Mouse (Mus musculus) embryonic stem cell, embryonic (primary cell): ENCODE measurements around the gene Gm20388.

Source experiments
- CTCF ChIA-PET, 4 experiments: fragments of 300-600 bp in 2 of 4; fragments of 350-600 bp in 2 of 4; sonication (Branson Sonifier 250); formaldehyde crosslinking; loops; one replicate each; lab custom pipeline; 2022; ENCODE audit warnings: inconsistent platforms in 2 of 4; lab: Charles Lee
- POLR2A ChIA-PET, 4 experiments: fragments of 300-600 bp in 2 of 4; fragments of 350-600 bp in 2 of 4; sonication (Branson Sonifier 250); formaldehyde crosslinking; loops; one replicate each; lab custom pipeline; 2022; ENCODE audit warnings: antibody characterized with exemption in 4 of 4, inconsistent platforms in 1 of 4; lab: Charles Lee

Gene Gm20388

DNA sequence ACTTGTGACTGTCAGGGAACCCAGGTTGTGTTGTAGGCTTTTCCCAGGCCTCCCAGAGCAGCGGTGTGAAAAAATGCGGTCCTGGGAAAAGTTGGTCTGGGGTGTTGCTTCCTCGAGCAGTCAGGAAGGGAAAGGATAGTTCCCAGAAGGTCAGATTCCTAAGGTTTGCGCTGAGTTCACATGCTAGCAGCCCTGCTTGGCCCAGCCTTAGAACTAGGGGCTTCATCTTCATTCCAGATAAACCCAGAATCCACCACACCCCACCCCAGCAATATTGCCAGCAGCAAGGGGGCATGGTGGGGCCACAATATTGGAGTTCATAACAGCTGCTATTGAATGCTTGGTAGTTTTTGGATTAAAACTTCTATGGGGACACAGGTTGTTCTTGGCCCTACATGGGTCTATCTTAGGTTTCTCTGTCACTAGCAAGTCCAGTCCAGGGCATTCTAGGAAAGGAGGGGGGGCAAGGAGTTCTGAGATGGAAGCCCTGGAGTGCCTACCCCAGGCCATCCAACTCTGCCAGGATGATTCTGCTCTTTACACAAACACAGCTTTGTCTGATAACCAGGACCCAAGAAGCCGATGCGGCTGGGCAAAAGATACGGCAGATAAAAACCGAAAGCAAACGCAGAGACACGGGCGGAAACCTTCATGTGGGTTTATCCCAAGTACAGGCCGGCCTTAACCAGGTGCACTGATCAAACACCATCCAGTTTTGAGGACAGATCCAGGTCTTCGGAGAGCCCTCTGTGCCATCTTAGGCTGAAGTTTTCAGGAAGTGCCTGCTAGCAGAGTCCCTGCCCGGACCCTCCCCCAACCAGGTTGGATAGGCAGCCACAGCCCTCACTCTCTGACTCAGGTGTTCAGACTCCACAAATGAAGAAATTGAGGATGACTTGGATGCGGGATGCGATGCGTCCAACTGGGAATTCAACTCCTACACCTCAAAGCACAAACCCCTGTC, 1210.1 kb downstream of the Gm20388 start:
- CTCF ChIA-PET: interaction anchor here in 1 of 4 experiments (0.6 kb wide), 1 partner anchor 743 kb away, joined by 4 read pairs; no protein-coding TSS in a partner anchor
- POLR2A ChIA-PET: no interaction called here

DNA sequence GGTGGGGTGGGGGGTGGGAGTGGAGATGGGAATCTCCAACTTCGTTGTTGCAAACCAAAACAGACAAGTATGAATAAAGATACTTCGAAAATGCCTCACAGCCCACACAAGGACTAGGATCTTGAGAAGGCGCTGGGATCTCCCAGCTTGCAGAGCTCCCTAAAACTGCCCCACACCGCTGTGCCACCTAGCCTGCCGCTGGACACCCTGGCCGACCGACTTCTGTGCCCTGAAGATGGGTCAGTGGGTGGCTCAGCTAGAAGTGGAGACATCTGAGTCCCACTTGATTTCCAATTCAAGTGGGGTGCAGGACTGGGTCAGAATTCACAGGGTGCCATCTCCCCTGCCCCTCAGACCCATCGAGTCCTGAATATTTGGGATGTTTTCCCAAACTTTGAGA, 1211.1 kb downstream of the Gm20388 start:
- ChIA-PET CTCF (no interaction called here), POLR2A (no interaction called here)

DNA sequence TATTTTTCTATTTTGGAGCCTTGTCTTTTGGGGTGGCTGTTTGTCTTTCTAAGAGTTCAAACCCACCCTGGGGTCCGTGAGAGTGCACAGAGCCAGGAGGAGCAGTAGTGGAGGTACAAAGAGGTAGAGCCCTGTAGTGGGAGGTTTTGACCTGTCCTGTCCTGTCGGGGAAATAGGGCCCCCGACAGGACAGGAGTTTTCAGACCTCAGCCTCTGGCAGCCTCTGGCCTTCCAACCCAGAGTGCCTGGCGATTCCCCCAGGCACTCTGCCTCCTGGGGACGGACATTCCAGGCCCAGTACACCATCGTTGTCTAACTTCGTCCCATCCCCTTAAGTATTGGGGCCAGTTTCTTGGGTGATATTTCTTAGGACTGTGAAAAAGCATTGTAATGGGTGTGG, 1211.7 kb downstream of the Gm20388 start:
- POLR2A ChIA-PET: no interaction called here
- CTCF ChIA-PET: no interaction called here

DNA sequence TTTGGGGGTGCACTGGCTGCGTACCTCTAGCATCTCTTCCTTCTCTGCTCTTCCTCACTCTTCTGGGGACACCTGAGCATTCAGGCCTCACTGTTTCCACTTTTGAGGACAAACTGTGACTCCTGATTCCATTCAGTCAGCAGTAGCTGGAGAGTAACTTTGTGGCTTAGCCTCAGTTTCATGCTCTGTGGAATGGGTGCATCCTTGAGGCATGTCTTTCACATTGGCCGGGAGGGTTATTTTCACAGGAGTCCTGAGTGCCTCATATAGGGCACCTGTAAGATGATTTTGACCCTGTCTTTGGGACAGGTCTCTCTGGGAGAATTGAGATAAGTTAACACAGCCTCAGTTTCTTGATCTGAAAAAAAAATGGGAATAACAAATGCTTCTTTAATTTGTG, 1212.5 kb downstream of the Gm20388 start:
- ChIA-PET POLR2A (no interaction called here), CTCF (no interaction called here)

DNA sequence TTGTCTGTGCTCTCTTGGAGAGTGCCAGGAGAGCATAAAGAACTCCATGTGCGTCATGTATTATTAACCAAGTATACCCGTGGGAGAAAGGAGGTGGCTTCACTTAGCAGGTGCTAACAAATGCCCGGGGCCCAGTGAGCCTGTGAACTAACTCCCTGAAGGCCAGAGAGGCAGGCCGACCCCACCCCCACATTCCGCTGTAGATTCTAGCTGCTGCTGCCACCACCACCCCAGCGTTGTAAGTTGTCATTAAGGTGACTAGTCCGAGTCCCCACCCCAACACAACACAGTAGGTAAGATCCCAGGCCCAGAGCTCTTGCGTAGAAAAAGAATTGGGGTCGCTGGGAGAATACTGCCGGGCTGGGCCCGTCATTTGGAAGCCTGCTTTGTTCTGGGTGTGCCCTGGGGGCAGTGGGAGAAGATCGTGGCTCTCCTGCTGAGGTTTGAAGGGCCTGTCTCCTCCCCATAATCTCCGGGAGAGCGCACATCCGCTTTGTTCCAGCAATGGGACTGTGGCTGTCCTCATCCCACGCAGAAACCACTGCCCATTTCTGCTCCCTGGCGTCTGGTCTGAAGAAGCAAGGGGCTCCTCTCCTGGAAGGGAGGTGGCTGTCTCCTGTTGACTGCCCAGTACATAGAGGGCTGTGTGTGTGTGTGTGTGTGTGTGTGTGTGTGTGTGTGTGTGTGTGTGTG, 1214.1 kb downstream of the Gm20388 start:
- ChIA-PET CTCF (interaction anchor here in 3 of 4 experiments (0.5 to 1.8 kb wide), 23 partner anchors 8 to 666 kb away, joined by 3 to 14 read pairs (median 4); partner anchors contain the start of genes Foxc2 (in 1 of the 3) and Mthfsd (in 1 of the 3)), POLR2A (interaction anchor here in 3 of 4 experiments (0.7 to 1.4 kb wide), 6 partner anchors 9 to 788 kb away, joined by 3 to 9 read pairs (median 4); partner anchors contain the start of genes Fbxo31 (in 1 of the 3) and Foxc2 (in 1 of the 3))

DNA sequence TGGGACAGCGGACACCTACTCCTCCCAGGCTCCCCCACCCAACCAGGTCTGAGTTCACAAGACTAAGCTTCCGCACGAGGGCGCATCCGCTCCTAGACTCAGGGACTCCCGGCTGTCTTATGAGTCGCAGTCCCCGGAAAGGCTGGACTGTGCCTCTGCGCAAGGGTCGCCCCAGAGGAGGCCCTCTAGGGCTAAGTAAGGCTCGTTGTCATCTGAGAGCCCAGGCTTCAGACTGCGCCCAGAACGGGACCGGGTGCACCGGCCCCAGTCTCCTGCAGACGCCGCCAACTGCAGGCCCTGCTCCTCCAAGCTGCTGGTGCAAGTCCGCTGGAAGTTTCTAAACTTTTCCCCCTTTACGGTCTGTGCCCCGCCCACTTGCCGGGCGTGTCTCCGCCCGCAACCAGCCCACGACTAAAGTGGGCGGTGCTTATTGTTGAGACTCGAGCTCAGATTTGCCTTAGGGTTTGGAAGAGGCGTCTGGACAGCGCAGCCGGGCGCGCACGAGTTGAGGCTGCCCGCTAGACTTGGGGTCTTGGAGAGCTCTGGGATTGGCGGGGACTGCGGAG, 1214.8 kb downstream of the Gm20388 start:
- POLR2A ChIA-PET: interaction anchor here in 3 of 4 experiments (0.7 to 1.4 kb wide), 8 partner anchors 8 to 787 kb away, joined by 3 to 9 read pairs (median 4); partner anchors contain the start of genes Fbxo31 (in 1 of the 3) and Foxc2 (in 1 of the 3)
- CTCF ChIA-PET: interaction anchor here in 3 of 4 experiments (0.5 to 1.8 kb wide), 35 partner anchors 9 to 665 kb away, joined by 3 to 14 read pairs (median 4); partner anchors contain the start of genes Foxc2 (in 1 of the 3) and Mthfsd (in 1 of the 3)

DNA sequence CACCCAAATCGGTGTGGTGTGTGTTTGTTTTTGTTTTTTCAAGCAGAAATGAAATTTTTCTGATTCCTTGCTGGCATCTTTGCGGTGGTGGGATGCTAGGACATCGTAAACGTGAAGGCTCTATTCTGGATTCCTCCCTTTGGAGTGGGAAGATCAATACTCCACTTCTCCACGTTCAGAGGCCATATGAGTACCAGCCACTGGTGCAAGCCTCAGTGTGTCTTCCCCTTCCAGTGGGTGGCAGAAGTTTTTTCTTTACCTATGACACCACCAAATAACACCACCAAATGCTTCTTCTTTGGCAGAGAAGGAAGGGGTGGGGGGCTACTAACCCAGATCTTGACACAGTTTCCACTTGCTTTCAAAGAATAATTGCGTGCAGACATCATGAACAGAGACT, 1215.5 kb downstream of the Gm20388 start:
- ChIA-PET CTCF (interaction anchor here in 2 of 4 experiments (0.5 to 1.8 kb wide), 15 partner anchors 8 to 421 kb away, joined by 3 to 14 read pairs (median 5); partner anchors contain the start of genes Foxc2 (in 1 of the 2) and Mthfsd (in 1 of the 2)), POLR2A (interaction anchor here in 2 of 4 experiments (0.7 to 1.4 kb wide), 5 partner anchors 8 to 233 kb away, joined by 3 to 9 read pairs (median 4); partner anchors contain the start of gene Foxc2 (in 1 of the 2))

DNA sequence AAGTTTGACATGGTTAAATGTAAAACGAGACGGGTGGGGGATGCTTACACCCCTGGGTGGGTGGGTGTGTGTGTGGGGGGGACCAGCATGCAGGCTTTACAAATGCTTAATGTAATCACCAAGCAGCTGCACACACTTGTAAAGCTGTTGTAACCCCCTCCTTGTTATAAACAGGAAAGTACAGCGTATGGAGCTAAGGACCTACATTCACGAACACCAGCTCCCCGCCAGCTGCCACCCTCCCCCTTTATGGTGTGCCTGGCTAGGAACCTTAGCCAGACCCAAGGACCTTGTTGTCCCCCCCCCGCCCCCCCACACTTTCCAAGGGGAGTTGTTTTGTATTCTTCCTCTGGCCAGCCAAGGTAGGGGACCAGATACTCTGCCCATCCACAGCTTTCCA, 1216.1 kb downstream of the Gm20388 start:
- CTCF ChIA-PET: interaction anchor here in 2 of 4 experiments (0.6 to 0.9 kb wide), 4 partner anchors 108 to 410 kb away, joined by 3 to 5 read pairs (median 4); no protein-coding TSS in a partner anchor
- POLR2A ChIA-PET: interaction anchor here in 2 of 4 experiments (0.9 to 1.2 kb wide), 3 partner anchors 9 to 34 kb away, joined by 3 to 4 read pairs (median 3); no protein-coding TSS in a partner anchor

DNA sequence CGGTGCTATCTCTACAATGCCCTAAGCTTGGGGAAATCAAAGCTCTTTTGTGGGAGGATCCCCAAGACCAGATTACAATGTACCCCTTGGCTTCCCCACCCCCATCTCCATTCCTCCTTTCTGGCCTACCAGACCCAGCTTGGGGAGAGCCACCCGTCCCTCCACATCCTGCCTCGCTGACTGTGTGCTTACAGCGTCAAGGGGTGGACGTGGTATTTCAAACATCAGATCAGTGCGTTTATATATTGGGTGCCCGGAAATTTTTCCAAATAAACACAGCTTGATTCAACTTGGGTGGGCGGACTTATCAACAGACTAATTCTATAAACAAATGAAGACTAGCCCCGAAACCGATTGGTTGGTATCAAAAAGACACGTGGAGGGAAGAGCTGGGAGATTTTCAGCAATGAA, 1216.7 kb downstream of the Gm20388 start:
- ChIA-PET POLR2A (interaction anchor here in 2 of 4 experiments (0.9 to 1.2 kb wide), 3 partner anchors 9 to 35 kb away, joined by 3 to 4 read pairs (median 3); no protein-coding TSS in a partner anchor), CTCF (interaction anchor here in 1 of 4 experiments (0.6 to 0.7 kb wide), 4 partner anchors 18 to 1376 kb away, joined by 3 to 5 read pairs (median 4); no protein-coding TSS in a partner anchor)

DNA sequence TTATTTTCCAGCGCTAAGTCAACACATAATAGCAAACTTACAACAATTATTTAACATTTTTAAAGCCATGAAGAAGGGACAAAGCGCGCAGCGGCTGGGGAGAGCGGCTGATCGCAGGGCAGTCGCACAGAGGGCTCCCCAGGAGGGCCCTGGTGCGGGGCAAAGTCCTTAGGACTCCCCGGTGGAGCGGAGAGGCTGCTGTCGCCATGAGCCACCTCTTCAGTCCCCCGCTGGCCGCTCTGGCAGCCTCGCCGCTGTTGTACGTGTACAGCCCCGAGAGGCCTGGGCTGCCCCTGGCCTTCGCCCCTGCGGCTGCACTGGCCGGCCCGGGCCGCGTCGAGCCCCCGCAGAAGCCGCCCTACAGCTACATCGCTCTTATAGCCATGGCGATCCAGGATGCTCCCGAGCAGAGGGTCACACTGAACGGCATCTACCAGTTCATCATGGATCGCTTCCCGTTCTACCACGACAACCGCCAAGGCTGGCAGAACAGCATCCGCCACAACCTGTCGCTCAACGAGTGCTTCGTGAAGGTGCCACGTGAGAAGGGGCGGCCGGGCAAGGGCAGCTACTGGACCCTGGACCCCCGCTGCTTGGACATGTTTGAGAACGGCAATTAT, 1217.2 kb downstream of the Gm20388 start, which contains the start of gene Foxl1:
TSS of gene Foxl1 (plus strand) at position 185 of the 620 bp plus-strand sequence.
- ChIA-PET POLR2A (interaction anchor here in 1 of 4 experiments (1.0 to 1.3 kb wide), 2 partner anchors 12 to 35 kb away, joined by 3 to 4 read pairs; partner anchors contain the start of gene Foxc2), CTCF (interaction anchor here in 1 of 4 experiments (0.6 to 1.5 kb wide), 4 partner anchors 11 to 1375 kb away, joined by 3 to 5 read pairs (median 4); partner anchors contain the start of gene Foxc2)

DNA sequence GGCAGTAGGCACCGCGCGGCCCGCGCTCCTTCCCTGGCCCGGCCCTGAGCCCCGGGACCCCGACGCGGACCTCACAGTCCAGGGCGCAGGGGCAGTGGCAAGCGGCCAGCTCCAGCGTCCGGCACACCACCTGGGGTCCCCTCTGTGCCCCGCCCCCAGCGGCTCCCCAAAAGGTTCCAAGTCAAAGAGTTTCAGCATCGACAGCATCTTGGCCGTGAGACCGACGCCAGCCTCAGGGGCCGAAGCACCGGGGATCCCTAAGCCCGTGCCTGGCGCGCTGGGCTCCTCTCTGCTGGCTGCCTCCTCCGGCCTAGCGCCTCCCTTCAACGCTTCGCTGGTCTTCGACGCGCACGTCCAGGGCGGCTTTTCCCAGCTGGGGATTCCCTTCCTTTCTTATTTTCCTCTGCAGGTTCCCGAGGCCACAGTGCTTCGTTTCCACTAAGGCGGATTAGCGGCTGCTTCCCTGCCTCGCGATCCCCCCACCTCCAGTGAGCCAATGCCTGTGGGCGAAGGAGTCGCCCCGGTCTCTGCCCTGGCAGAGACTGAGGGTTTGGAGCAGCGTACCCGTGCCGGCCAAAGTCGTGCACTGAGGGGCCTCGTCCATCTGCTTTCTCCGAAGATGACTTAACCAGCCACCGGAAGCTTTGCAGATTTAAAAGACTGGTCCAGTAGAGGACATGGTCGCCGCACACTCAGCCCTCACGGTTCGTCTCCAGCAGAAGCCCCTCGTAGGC, 1218.1 kb downstream of the Gm20388 start:
- POLR2A ChIA-PET: interaction anchor here in 1 of 4 experiments (0.7 to 1.3 kb wide), 3 partner anchors 12 to 20 kb away, joined by 3 to 4 read pairs (median 3); partner anchors contain the start of genes Foxc2 and Mthfsd
- CTCF ChIA-PET: interaction anchor here in 3 of 4 experiments (0.5 to 1.5 kb wide), 7 partner anchors 11 to 500 kb away, joined by 3 to 13 read pairs (median 3); partner anchors contain the start of gene Foxc2 (in 1 of the 3)

DNA sequence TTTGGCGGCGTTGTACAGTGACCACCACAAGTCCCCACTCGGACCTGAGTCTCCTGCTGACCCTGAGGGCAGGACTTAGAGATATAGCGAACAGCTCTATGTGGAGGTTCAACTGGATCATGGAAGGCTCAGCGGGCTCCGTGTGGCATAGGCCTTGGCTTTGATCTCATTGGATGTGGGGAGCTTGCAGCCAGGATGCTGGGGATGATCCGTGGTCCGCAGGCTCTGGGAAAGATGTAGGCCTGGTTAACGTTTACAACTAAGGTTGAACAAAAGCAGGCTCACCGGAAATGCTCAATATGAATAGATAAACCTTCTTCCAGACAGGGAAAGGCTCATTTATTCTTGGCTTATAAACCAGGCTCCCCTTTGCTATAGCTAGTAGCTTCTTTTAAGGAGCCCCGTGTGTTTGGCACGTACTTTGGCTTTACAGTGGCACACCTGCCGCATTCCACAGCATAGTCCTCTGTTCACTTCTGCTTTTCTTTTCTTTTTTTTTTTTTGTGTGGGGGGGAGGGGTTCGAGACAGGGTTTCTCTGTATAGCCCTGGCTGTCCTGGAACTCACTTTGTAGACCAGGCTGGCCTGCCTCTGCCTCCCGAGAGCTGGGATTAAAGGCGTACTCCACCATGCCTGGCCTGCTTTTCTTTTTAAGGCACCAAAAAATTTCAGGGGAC, 1218.8 kb downstream of the Gm20388 start:
- ChIA-PET POLR2A (interaction anchor here in 1 of 4 experiments (0.7 to 1.2 kb wide), 3 partner anchors 12 to 21 kb away, joined by 3 to 4 read pairs (median 3); partner anchors contain the start of gene Mthfsd), CTCF (interaction anchor here in 3 of 4 experiments (0.5 to 1.5 kb wide), 8 partner anchors 11 to 842 kb away, joined by 3 to 13 read pairs (median 3); partner anchors contain the start of gene Foxc2 (in 1 of the 3))

DNA sequence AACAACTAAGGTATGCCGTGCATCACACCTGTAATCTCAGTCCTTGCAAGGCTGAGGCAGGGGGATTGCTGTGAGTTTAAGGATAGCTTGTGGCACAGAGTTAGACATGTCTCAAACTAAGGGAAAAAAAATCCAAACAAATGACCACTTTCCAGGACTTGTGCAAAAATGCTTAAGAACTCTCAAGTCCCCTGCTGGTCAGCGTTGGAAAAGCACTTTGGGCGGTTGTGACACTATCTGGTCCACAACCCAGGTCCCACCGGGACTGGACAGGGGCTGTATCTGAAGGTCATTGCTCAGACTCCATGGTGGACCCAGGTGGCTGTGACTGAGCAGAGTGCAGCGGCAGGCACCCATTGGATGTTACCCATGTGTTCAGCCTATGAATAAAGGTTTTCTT, 1219.9 kb downstream of the Gm20388 start:
- ChIA-PET POLR2A (interaction anchor here in 1 of 4 experiments (1.2 kb wide), 1 partner anchor 13 kb away, joined by 4 read pairs; no protein-coding TSS in a partner anchor), CTCF (interaction anchor here in 1 of 4 experiments (0.6 to 1.0 kb wide), 2 partner anchors 14 to 840 kb away, joined by 3 read pairs; partner anchors contain the start of gene Foxc2)

DNA sequence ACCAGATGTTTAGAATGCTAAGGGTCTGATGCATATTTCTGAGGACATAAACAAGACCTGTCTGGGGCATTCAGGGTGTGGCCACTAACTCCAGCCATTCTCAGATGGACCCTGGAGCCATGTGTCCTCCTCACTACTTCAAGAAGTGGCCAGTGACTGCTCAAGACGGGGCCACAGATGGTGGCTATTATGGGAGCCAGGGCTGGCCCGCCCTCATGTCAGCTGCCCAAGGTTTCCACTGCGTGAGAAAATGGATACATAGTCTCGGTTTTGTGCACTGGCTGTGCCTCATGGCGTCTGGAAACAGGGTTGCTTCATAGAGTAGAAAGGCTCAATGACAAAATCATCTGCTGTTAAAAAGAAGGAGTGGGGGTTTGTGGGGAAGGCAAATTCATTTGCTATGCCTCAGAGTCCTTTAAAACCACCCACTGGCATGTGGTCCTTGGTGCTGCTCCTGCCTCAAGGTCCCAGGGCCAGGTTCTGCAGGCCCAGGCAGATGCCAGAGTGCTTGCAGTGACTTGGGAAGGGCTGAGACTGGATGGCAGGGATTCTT, 1222.4 kb downstream of the Gm20388 start:
- POLR2A ChIA-PET: no interaction called here
- CTCF ChIA-PET: no interaction called here

DNA sequence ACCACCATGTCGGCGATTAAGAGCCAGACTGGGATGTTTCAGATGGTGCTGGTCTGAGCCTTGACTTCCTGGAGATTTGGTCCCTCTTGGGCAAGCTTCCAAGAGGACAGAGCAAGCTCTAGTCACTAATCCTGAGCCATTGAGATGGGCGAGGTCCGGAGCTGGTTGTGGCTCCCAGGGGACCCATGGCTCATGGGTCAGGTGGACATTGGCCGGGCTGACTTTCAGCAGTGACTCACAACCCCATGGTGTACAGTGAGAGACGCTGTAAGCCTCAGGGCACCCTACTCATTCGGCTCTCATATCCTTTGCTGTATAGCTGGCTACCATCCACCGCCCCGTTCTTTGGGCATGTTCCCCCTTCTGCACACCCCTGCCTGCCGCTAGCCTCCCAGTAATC, 1223.5 kb downstream of the Gm20388 start:
- CTCF ChIA-PET: interaction anchor here in 2 of 4 experiments (0.6 to 1.0 kb wide), 4 partner anchors 9 to 81 kb away, joined by 3 to 9 read pairs (median 5); no protein-coding TSS in a partner anchor

More for the DNA sequence above, 1223.5 kb downstream of the Gm20388 start:
- POLR2A ChIA-PET: interaction anchor here in 2 of 4 experiments (0.7 to 1.1 kb wide), 3 partner anchors 8 to 257 kb away, joined by 3 to 4 read pairs (median 3); partner anchors contain the start of gene Foxc2 (in 1 of the 2)
